Mouse (Mus musculus) left cerebral cortex, adult 18-20 months (tissue): ENCODE measurements around the gene Alad. TPM values are rescaled to one million over a fixed set of nuclear protein-coding genes. Genes with fewer than 3 reads are reported as not detected.
"Not testable (repeated sequence)": the region's sequence is repeated elsewhere in the genome, so short reads cannot be mapped to it uniquely, and the experiment has no call there.

Experiments
- DNase-seq, 2 experiments: peaks; one replicate each; pipeline ENCODE4 v3.0.0; 2021 to 2022; ENCODE audit warnings: low spot score in 2 of 2, mixed read lengths in 1 of 2
- total RNA-seq, 2 experiments: library from RNA; stranded (reverse); gene quantifications; 2 replicates each; pipeline ENCODE4 v1.2.3; 2021

Gene Alad
- total RNA-seq, 2 experiments from 2014 or later: 36.4 to 41.0 TPM

DNA sequence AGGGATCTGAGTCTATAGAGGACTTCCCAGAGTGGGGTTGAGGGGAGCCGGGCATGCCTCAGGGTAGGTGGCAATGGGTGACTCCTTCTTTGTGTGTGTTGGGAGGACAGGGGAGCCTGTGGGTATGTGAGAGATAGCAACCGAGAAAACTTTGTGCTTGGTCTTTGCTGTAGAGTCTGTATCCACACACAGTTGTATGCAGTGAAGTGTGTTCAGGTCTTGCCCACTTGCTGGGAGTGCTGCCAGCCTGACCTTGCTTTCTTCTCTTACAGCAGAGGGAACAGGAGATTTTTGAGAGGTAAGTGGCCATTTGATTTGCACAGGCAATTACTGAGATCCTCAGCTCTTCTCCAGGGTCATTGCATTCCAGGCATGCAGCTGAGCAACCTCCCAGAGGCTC lies 31.8 kb downstream of the Alad start:
- DNase-seq: no peak

GRCm38 (mm10) chr4:62487172-62487571 lies 32.5 kb downstream of the Alad start:
- no peak for DNase-seq

- no peak for DNase-seq
Observed at GRCm38 (mm10) chr4:62486162-62486696, 33.5 kb downstream of the Alad start.

- DNase-seq: no peak
Observed at GRCm38 (mm10) chr4:62485450-62486161, 34.1 kb downstream of the Alad start.

- no peak for DNase-seq
Observed at GRCm38 (mm10) chr4:62484928-62485327, 34.8 kb downstream of the Alad start.

DNA sequence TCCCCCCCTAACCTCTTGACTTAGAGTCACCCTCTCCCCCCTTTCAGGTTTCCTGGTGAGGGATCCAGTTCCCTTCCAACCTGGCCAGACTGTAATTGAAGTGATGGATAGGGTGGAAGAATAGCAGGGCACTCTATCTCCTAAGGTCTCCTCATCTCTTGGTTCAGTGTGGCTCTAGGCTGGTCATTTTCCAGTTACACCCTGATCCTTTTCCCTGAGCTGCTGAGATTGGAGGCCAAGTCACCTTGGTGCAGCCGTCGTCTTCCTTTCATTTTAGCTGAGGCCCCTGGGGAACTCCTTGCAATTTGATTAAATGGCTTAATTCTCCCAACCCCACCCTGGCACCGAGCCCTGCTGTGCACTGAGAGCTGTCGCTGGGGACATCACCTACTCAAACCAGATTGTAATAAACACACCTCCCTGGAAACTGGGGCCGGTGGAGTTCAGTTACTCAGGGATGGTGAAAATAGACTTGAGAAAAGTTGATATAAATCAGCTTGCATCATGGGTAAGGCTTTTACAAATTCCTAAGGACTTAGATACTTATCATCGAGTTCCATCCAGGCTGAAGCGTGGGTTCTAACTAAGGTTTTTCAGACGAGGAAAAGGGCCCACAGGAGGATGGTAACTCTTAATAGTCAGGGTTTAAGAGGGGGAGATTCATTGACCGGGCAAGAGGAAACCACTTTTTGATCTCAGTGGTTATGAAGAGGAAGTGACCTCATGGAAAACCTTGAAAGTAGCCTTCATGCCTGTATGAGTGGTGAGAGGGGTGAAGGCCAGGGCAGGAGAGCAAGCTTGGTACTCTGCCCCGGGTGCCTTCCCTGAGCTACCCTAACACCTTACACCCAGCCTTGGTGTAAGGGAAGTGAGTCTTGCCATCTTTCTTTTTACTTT lies 38.8 kb downstream of the Alad start:
- no peak for DNase-seq

- no peak for DNase-seq
Observed at GRCm38 (mm10) chr4:62479937-62480708, 39.6 kb downstream of the Alad start, which contains the start of gene Bspry. Gene Bspry (plus strand): TSS chr4:62480053.

- DNase-seq: not testable (repeated sequence)
Observed at GRCm38 (mm10) chr4:62479593-62479936, 40.2 kb downstream of the Alad start.

- no peak for DNase-seq
Observed at GRCm38 (mm10) chr4:62477542-62478244, 42.0 kb downstream of the Alad start.

GRCm38 (mm10) chr4:62475793-62476192 lies 43.9 kb downstream of the Alad start:
- DNase-seq: no peak

GRCm38 (mm10) chr4:62475131-62475530 lies 44.6 kb downstream of the Alad start:
- no peak for DNase-seq

DNA sequence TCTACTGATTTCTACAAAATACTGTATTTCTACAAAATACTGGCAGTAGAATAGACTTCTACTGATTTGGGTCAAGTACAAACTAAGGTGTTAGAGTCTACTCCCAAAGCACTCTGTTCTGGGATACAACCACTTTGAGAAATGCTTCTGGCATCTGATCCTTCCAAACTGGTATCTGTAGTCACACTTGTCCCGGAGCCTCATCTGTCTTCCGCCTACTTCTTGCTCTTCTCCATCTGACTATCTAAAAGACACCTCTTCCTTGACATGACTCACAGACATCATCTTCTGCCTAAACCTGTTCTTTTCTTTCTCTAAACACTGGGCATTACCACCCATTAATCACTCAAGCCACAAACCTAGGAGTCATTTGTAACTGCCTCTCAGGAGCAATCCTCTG lies 47.6 kb downstream of the Alad start:
- peak; percentile 37 to 46 for DNase-seq

GRCm38 (mm10) chr4:62470598-62471051 lies 49.1 kb downstream of the Alad start, which contains the start of gene Wdr31:
Gene Wdr31 (minus strand): TSS chr4:62470896.
- peak; percentile 77 to 84 for DNase-seq

- no peak for DNase-seq
Observed at GRCm38 (mm10) chr4:62468158-62468557, 51.6 kb downstream of the Alad start.

DNA sequence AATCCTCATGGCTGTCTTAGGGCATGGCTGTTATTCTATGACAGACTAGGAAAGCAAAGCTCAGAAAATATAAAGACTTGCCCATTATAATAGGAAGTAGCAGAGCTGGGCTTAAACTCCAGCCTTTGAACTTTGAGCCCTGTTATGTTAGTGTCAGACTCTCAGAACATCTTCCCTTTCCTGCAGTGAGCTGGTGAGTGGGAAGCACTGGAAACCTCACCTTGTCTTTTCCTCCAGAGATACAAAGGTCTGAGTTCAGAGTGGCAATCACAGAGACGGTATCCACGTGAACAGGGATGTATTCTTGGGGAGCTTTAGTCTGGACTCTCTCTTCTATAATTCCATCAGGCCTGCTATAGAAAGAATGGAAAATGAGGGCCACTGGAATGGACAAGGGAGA lies 56.6 kb downstream of the Alad start:
- DNase-seq: no peak

GRCm38 (mm10) chr4:62460348-62460747 lies 59.4 kb downstream of the Alad start:
- no peak for DNase-seq
